Mouse (Mus musculus) thymus, adult 2 months (tissue): ENCODE data around the gene Ier5l. TPM values are rescaled to one million over a fixed set of nuclear protein-coding genes. Genes with fewer than 3 reads are reported as not detected.

Source experiments
- DNase-seq: peaks from one replicate; pipeline ENCODE4 v3.0.0; 2021
- H3K27ac ChIP-seq: fragments of 200-500 bp; 2 replicates; pipeline ENCODE4 v1.5.1; 2012; ENCODE audit warnings: low read length, control low read depth; ENCODE audit not compliant: control insufficient read depth, insufficient read depth
- H3K27me3 ChIP-seq: fragments of 200-500 bp; 2 replicates; pipeline ENCODE4 v1.6.1; 2012; ENCODE audit warnings: mild to moderate bottlenecking, low read length, moderate library complexity, mixed read lengths; ENCODE audit not compliant: control insufficient read depth, insufficient read depth
- H3K36me3 ChIP-seq: fragments of 200-500 bp; 2 replicates; pipeline ENCODE4 v1.6.1; 2012; ENCODE audit warnings: mild to moderate bottlenecking, low read length, moderate library complexity; ENCODE audit not compliant: control insufficient read depth, insufficient read depth
- H3K4me1 ChIP-seq: fragments of 200-500 bp; replicated peaks from 2 replicates; pipeline ENCODE4 v1.6.1; 2012; ENCODE audit warnings: low read length; ENCODE audit not compliant: control insufficient read depth, insufficient read depth
- H3K4me3 ChIP-seq: fragments of 200-500 bp; 2 replicates; pipeline ENCODE4 v1.5.1; 2012; ENCODE audit warnings: mild to moderate bottlenecking, low read length, control low read depth, moderate library complexity; ENCODE audit not compliant: control insufficient read depth, insufficient read depth
- CTCF ChIP-seq: fragments of 200-500 bp; IDR thresholded peaks from 2 replicates; pipeline ENCODE4 v1.5.1; 2012; ENCODE audit warnings: mild to moderate bottlenecking, control low read depth, low read length, moderate library complexity, borderline replicate concordance; ENCODE audit not compliant: control insufficient read depth, poor library complexity, insufficient read depth; ENCODE audit errors: extremely low read depth
- POLR2A ChIP-seq: fragments of 200-500 bp; IDR thresholded peaks from 2 replicates; pipeline ENCODE4 v1.6.1; 2012; ENCODE audit warnings: mild to moderate bottlenecking, low read length, control low read depth, moderate library complexity; ENCODE audit not compliant: control insufficient read depth, poor library complexity, insufficient read depth; ENCODE audit errors: extremely low read depth
- WGBS: fragments of 180-500 bp; shearing (Covaris S2); methylation state at CpG from one replicate; pipeline ENCODE4 v1.1.7; 2018; 5-methylcytosine and 5-hydroxymethylcytosine counted together
- polyA plus RNA-seq: library from polyadenylated mRNA; depleted of rRNA; stranded (reverse); fragments of >200 nt; gene quantifications from 2 replicates; pipeline ENCODE4 v1.2.3, GENCODE M21; 2012

Ier5l gene
- polyA plus RNA-seq, 1 experiment: 7.2 TPM

GRCm38 (mm10) chr2:30469009-30469408 lies 5.0 kb downstream of the Ier5l start:
- Histone ChIP-seq H3K4me1 (peaks cover 28% of the 10 kb centered on the region), H3K4me3 (no peak overlapping the region), H3K36me3 (no peaks in the 10 kb centered on the region), H3K27me3 (peaks cover 10% of the 10 kb centered on the region), H3K27ac (no peak overlapping the region)
- 80% methylated on average over 6 of the region's 6 CpGs for WGBS
- DNase-seq: no peak
- no peak for TF ChIP-seq CTCF
- no peak for TF ChIP-seq POLR2A

GRCm38 (mm10) chr2:30466787-30467186 lies 7.2 kb downstream of the Ier5l start:
- Histone ChIP-seq H3K27me3 (no peaks in the 10 kb centered on the region), H3K4me1 (peaks cover 20% of the 10 kb centered on the region)
- WGBS: 93% methylated on average over 4 of the region's 4 CpGs

GRCm38 (mm10) chr2:30464411-30464810 lies 9.6 kb downstream of the Ier5l start:
- TF ChIP-seq CTCF: no peak
- no peak for TF ChIP-seq POLR2A
- 37% methylated on average over 5 of the region's 5 CpGs for WGBS
- H3K4me3 ChIP-seq: peak overlapping the region; percentile 28
- no peak overlapping the region for H3K27ac ChIP-seq
- H3K4me1 ChIP-seq: peaks cover 8% of the 10 kb centered on the region
- DNase-seq: no peak
- no peaks in the 10 kb centered on the region for H3K36me3 ChIP-seq
- no peaks in the 10 kb centered on the region for H3K27me3 ChIP-seq

More at GRCm38 (mm10) chr2:30466787-30467186, 7.2 kb downstream of the Ier5l start:
- DNase-seq: no peak
- Histone ChIP-seq H3K36me3 (no peaks in the 10 kb centered on the region), H3K4me3 (no peak overlapping the region), H3K27ac (no peak overlapping the region)
- TF ChIP-seq CTCF (no peak), POLR2A (no peak)

GRCm38 (mm10) chr2:30463904-30464330 lies 10.1 kb downstream of the Ier5l start:
- Histone ChIP-seq H3K27ac (no peak overlapping the region), H3K36me3 (no peaks in the 10 kb centered on the region), H3K27me3 (no peaks in the 10 kb centered on the region), H3K4me3 (peak overlapping the region; percentile 28), H3K4me1 (peaks cover 8% of the 10 kb centered on the region)
- peak; percentile 71 for DNase-seq
- under 1% methylated on average over 9 of the region's 9 CpGs for WGBS
- TF ChIP-seq CTCF (peak; percentile 51; the same call in 1 of the 2 replicates), POLR2A (0 out of 2 replicates have a peak, but pooled peaks have one; percentile 17)

- no peak for DNase-seq
- TF ChIP-seq CTCF (no peak), POLR2A (no peak)
- 46% methylated on average over 5 of the region's 5 CpGs for WGBS
- Histone ChIP-seq H3K4me3 (no peak overlapping the region), H3K36me3 (no peaks in the 10 kb centered on the region), H3K27me3 (no peaks in the 10 kb centered on the region), H3K27ac (no peak overlapping the region), H3K4me1 (peaks cover 8% of the 10 kb centered on the region)
Observed at GRCm38 (mm10) chr2:30463341-30463761, 10.7 kb downstream of the Ier5l start.

- no peak for TF ChIP-seq CTCF
- Histone ChIP-seq H3K27me3 (no peaks in the 10 kb centered on the region), H3K27ac (no peak overlapping the region), H3K36me3 (no peaks in the 10 kb centered on the region), H3K4me1 (peaks cover 8% of the 10 kb centered on the region), H3K4me3 (no peak overlapping the region)
- no peak for DNase-seq
- 96% methylated on average over 6 of the region's 6 CpGs for WGBS
Observed at GRCm38 (mm10) chr2:30459241-30459640, 14.8 kb downstream of the Ier5l start.

GRCm38 (mm10) chr2:30458349-30458748 lies 15.7 kb downstream of the Ier5l start:
- peaks cover 2% of the 10 kb centered on the region for H3K4me1 ChIP-seq
- no peak for TF ChIP-seq CTCF
- no peak for TF ChIP-seq POLR2A
- no peak overlapping the region for H3K4me3 ChIP-seq
- no peak overlapping the region for H3K27ac ChIP-seq
- DNase-seq: no peak
- no peaks in the 10 kb centered on the region for H3K36me3 ChIP-seq
- no peaks in the 10 kb centered on the region for H3K27me3 ChIP-seq
- 50% methylated on average over 6 of the region's 6 CpGs for WGBS
